Comparison of ENCODE assay signal across 7 mouse cellular contexts in genomic region chr13:84347914-84348700, GRCm38 (mm10).
A peak's percentile ranks its signal among the peaks of the same experiment; 100 is the strongest.
DNase-seq lines count a peak whose midpoint lies in the region; ATAC-seq lines count a peak whose summit lies in the region.

No protein-coding gene starts in this region.

- under 1% methylated on average over 34 of the region's 34 CpGs for WGBS in limb, embryonic 11.5 days
- under 1% methylated on average over 34 of the region's 34 CpGs for WGBS in midbrain, embryonic 14.5 days

- no peaks in the 10 kb centered on the region for H3K4me1 ChIP-seq in limb, embryonic 11.5 days (ENCODE audit: control insufficient read depth, insufficient read depth, low read length)
- H3K4me1 ChIP-seq in midbrain, embryonic 14.5 days (ENCODE audit: control insufficient read depth, insufficient read depth, low read length), result peaks cover 36% of the 10 kb centered on the region

- H3K9me3 ChIP-seq in limb, embryonic 11.5 days (ENCODE audit: control insufficient read depth, low read length), result no peaks in the 10 kb centered on the region
- H3K9me3 ChIP-seq in midbrain, embryonic 14.5 days (ENCODE audit: control insufficient read depth, low read length), result no peaks in the 10 kb centered on the region

- H3K4me3 ChIP-seq in limb, embryonic 11.5 days (ENCODE audit: low read depth, low read length), result peak overlapping the region; percentile 35
- peak overlapping the region; percentile 48 for H3K4me3 ChIP-seq in midbrain, embryonic 14.5 days (replicated peaks; ENCODE audit: low read depth, low read length)

- peak; percentile 95 for DNase-seq in adrenal gland, adult 8-10 months
- peak; percentile 94 for DNase-seq in embryo, embryonic 11.5 days (ENCODE audit: low read depth, low spot score)
- peak; percentile 99 for DNase-seq in heart, adult 11 months
- peak; percentile 88 for DNase-seq in kidney, adult 18-20 months
- DNase-seq in limb, embryonic 11.5 days (ENCODE audit: low spot score), result peak; percentile 94
- DNase-seq in midbrain, embryonic 14.5 days, result peak; percentile 98
- DNase-seq in spleen, postnatal 10 days (ENCODE audit: low spot score in 2 of 2), result peak; percentile 31 to 74

- H3K4me2 ChIP-seq in limb, embryonic 11.5 days (ENCODE audit: low read depth, severe bottlenecking), result peak overlapping the region; percentile 77
- H3K4me2 ChIP-seq in midbrain, embryonic 14.5 days (ENCODE audit: low read length), result peak overlapping the region; percentile 92

- H3K27ac ChIP-seq in limb, embryonic 11.5 days (replicated peaks; ENCODE audit: low read depth, low read length), result no peak overlapping the region; the same call in 1 of the 2 replicates
- H3K27ac ChIP-seq in midbrain, embryonic 14.5 days (replicated peaks; ENCODE audit: low read depth, low read length), result peak overlapping the region; percentile 99

- H3K36me3 ChIP-seq in limb, embryonic 11.5 days (ENCODE audit: control insufficient read depth, insufficient read depth, low read length), result no peaks in the 10 kb centered on the region
- no peaks in the 10 kb centered on the region for H3K36me3 ChIP-seq in midbrain, embryonic 14.5 days (ENCODE audit: control insufficient read depth, insufficient read depth, low read length)

- H3K27me3 ChIP-seq in limb, embryonic 11.5 days (ENCODE audit: control insufficient read depth, insufficient read depth, low read length), result peaks cover 32% of the 10 kb centered on the region
- H3K27me3 ChIP-seq in midbrain, embryonic 14.5 days (ENCODE audit: control insufficient read depth, insufficient read depth, low read length), result 0 out of 2 replicates have a peak, but pooled peaks cover 3% of the 10 kb centered on the region

- peak overlapping the region; percentile 38; the same call in 1 of the 2 replicates for H3K9ac ChIP-seq in limb, embryonic 11.5 days (ENCODE audit: low read length)
- H3K9ac ChIP-seq in midbrain, embryonic 14.5 days (replicated peaks; ENCODE audit: low read length), result peak overlapping the region; percentile 76

- peak; percentile 97 for ATAC-seq in limb, embryonic 11.5 days (ENCODE audit: insufficient number of reproducible peaks, low FRiP score, low TSS enrichment, low read depth)
- ATAC-seq in midbrain, embryonic 14.5 days (ENCODE audit: low FRiP score, low TSS enrichment), result peak; percentile 97
